Mouse (Mus musculus) forebrain, embryonic 14.5 days (tissue): Measurements from ENCODE around the gene Arhgap33. TPM values are rescaled to one million over a fixed set of nuclear protein-coding genes. Genes with fewer than 3 reads are reported as not detected.

Experiments
- ATAC-seq: fragments of 200-750 bp; cut with Nextera tagmentation; 2 replicates; pipeline ENCODE4 v1.8.0; 2017; ENCODE audit warnings: mild to moderate bottlenecking, moderate library complexity
- DNase-seq: peaks from one replicate; pipeline ENCODE4 v3.0.0-alpha.2; 2015; ENCODE audit warnings: low spot score
- H3K27ac ChIP-seq: fragments of 300-500 bp; sonication (generic); 2 replicates; pipeline ENCODE4 v1.5.1; 2014; ENCODE audit warnings: low read depth, mild to moderate bottlenecking, control low read depth, low read length, moderate library complexity
- H3K27me3 ChIP-seq: fragments of 300-500 bp; sonication (generic); replicated peaks from 2 replicates; pipeline ENCODE4 v1.6.1; 2014; ENCODE audit warnings: low read length, control low read depth, mixed read lengths; ENCODE audit not compliant: control insufficient read depth, insufficient read depth
- H3K36me3 ChIP-seq: fragments of 300-500 bp; sonication (generic); 2 replicates; pipeline ENCODE4 v1.6.1; 2014; ENCODE audit warnings: low read length, control low read depth; ENCODE audit not compliant: control insufficient read depth, insufficient read depth
- H3K4me1 ChIP-seq: fragments of 300-500 bp; sonication (generic); 2 replicates; pipeline ENCODE4 v1.6.1; 2014; ENCODE audit warnings: antibody characterized with exemption, low read length, control low read depth; ENCODE audit not compliant: control insufficient read depth, insufficient read depth
- H3K4me2 ChIP-seq: fragments of 300-500 bp; sonication (generic); 2 replicates; pipeline ENCODE4 v1.6.1; 2014; ENCODE audit warnings: mild to moderate bottlenecking, control low read depth, low read length
- H3K4me3 ChIP-seq: fragments of 300-500 bp; sonication (generic); 2 replicates; pipeline ENCODE4 v1.5.1; 2014; ENCODE audit warnings: low read depth, low read length, control low read depth
- H3K9ac ChIP-seq: fragments of 300-500 bp; sonication (generic); 2 replicates; pipeline ENCODE4 v1.6.1; 2014; ENCODE audit warnings: mild to moderate bottlenecking, low read length, control low read depth, moderate library complexity
- H3K9me3 ChIP-seq: fragments of 300-500 bp; sonication (generic); replicated peaks from 2 replicates; pipeline ENCODE4 v1.6.1; 2016; ENCODE audit warnings: low read length, control low read depth, mixed read lengths; ENCODE audit not compliant: control insufficient read depth
- WGBS: fragments of 180-500 bp; shearing (Covaris S2); extraction: QIAGEN DNeasy Blood & Tissue Kit; methylation state at CpG from one replicate; pipeline ENCODE4 v1.1.7; 2014; 5-methylcytosine and 5-hydroxymethylcytosine counted together
- polyA plus RNA-seq: library from polyadenylated mRNA; unstranded; fragments of >200 nt; fragmentation: Nextera tagmentation; extraction: Ambion mirVana; gene quantifications from 2 replicates; pipeline ENCODE4 v1.2.1, GENCODE M21; 2014

Gene Arhgap33
- polyA plus RNA-seq, 1 experiment from 2014 or later: 63.5 TPM

DNA sequence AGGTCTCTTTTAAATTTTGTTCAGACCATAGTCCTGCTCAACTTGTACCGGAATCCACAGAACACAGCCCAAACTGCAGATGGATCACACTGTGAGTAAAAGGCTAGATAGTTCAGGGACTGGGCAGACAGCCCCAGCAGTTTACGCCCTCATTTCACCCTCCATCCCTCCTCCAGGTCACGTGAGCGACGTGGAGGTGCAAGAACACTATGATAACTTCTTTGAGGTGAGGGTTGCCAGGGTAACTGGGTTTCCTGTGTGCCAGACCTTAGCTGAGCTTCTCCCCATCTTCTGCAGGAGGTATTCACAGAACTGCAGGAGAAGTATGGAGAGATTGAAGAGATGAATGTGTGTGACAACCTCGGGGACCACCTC, 29.0 kb upstream of the Arhgap33 start:
- Histone ChIP-seq H3K36me3 (peaks cover 46% of the 10 kb centered on the region), H3K4me2 (peak overlapping the region; percentile 71), H3K9me3 (no peaks in the 10 kb centered on the region), H3K9ac (peak overlapping the region; percentile 76), H3K4me1 (peaks cover 5% of the 10 kb centered on the region), H3K27me3 (no peaks in the 10 kb centered on the region), H3K27ac (0 out of 2 replicates have a peak overlapping the region, but pooled peaks have one; percentile 91), H3K4me3 (peak overlapping the region; percentile 76)
- 22% methylated on average over 6 of the region's 6 CpGs for WGBS
- DNase-seq (no peak), ATAC-seq (no peak)

DNA sequence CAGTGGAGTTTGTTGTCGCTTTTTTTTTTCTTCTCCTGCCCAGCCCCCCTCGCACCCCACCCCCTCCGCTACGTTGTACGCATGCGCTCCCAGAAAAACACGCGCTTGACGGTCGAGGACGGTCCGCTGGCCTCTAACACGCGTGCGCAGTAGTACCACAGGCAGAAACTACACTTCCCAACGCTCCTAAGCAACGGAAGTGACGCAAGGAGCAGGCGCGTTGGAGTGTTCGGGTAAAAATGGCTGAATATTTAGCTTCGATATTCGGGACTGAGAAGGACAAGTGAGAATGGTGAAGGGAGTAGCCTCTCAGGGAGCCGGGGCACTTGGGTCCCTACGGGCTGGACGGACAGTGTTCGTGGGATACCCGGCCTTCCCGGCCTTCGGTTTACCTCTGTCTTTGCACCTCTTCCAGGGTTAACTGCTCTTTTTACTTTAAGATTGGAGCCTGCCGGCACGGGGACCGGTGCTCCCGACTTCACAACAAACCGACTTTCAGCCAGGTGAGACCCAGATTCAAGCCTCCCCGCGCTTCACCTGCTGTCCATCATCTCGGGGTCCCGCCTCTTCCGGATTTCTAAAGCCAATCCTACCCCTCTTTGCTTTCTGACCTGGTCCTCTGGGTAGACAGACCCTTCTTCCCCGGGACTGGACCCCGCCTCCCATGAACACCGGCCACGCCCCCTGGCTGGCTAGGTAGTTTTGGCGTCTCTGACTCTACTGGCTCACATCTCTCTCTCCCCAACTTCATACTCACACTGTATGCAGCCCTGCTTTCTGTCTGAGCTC, 28.5 kb upstream of the Arhgap33 start, which contains the start of the genes U2af1l4, Gm49396 and Psenen:
Gene U2af1l4, plus strand, starts transcription at position 185 of the 789 bp plus-strand sequence.
Gene Gm49396, plus strand, starts transcription at position 228 of the 789 bp plus-strand sequence.
Gene Psenen, minus strand, starts transcription at position 511 of the 789 bp plus-strand sequence.
- Histone ChIP-seq H3K4me2 (peak within 1 kb of the TSS; percentile 79), H3K4me1 (peaks cover 11% of the 10 kb centered on the region), H3K36me3 (peaks cover 40% of the 10 kb centered on the region), H3K27ac (peak within 1 kb of the TSS; percentile 91), H3K27me3 (no peaks in the 10 kb centered on the region), H3K9me3 (no peaks in the 10 kb centered on the region), H3K4me3 (peak within 1 kb of the TSS; percentile 76), H3K9ac (peak within 1 kb of the TSS; percentile 76)
- under 1% methylated on average over 45 of the region's 45 CpGs for WGBS
- ATAC-seq: peak; percentile 90
- DNase-seq: peak; percentile 100

DNA sequence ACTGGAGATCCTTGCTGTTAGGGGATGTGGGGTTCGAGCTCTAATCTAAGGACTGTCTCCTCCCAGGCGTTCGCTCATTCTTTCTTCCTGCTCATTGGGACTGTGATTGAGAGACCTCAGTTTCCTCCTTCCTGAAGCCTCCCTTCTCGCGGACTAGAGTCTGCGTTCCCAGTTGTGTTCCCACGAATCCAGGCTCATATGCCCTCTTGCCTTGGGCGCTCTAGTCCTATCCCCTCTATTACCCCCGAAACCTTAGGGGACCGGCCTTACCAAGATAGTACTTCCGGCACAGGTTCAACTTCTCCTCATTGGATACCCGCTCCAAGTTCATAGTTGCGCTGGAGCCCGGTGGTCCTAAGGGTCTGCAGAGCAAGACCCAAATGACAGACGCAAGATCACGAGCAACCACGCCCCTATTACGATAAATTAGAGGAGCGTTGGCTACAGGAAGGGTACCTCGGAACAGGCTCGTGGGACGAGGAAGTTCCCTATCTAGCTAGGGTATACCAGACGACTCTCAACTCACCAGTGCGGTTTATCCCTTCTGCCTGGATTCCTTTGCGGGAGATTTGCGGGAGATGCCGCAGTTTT, 27.8 kb upstream of the Arhgap33 start:
- ATAC-seq: peak; percentile 11
- 1% methylated on average over 27 of the region's 27 CpGs for WGBS
- Histone ChIP-seq H3K36me3 (peaks cover 35% of the 10 kb centered on the region), H3K9ac (peak overlapping the region; percentile 61), H3K4me1 (peaks cover 13% of the 10 kb centered on the region), H3K4me3 (peak overlapping the region; percentile 76), H3K27me3 (no peaks in the 10 kb centered on the region), H3K9me3 (no peaks in the 10 kb centered on the region), H3K4me2 (peak overlapping the region; percentile 79), H3K27ac (no peak overlapping the region)
- DNase-seq: peak; percentile 20

DNA sequence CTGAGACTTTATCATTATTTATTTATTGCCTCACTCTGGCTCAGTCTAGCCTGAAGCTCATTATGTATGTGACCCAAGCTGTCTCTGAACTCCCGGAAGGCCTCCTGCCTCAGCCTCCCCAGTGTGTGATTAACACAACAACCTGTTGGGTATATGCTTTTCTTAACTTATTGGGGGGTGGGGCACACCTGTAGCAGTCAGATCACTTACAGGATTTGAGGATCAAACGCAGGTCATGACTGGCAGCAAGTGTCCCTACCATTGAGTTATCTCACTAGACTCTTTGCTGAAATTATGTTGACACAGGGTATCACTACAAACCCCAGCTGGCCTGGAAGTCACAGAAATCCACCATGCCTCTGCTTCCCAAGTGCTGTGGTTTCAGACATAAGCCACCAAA, 25.4 kb upstream of the Arhgap33 start:
- H3K4me3 ChIP-seq: no peak overlapping the region
- no peak for DNase-seq
- no peaks in the 10 kb centered on the region for H3K27me3 ChIP-seq
- WGBS: 69% methylated on average over 2 of the region's 2 CpGs
- peaks cover 13% of the 10 kb centered on the region for H3K4me1 ChIP-seq
- H3K9me3 ChIP-seq: no peaks in the 10 kb centered on the region
- no peak overlapping the region for H3K9ac ChIP-seq
- H3K4me2 ChIP-seq: no peak overlapping the region
- no peak overlapping the region for H3K27ac ChIP-seq
- peaks cover 34% of the 10 kb centered on the region for H3K36me3 ChIP-seq
- no peak for ATAC-seq

DNA sequence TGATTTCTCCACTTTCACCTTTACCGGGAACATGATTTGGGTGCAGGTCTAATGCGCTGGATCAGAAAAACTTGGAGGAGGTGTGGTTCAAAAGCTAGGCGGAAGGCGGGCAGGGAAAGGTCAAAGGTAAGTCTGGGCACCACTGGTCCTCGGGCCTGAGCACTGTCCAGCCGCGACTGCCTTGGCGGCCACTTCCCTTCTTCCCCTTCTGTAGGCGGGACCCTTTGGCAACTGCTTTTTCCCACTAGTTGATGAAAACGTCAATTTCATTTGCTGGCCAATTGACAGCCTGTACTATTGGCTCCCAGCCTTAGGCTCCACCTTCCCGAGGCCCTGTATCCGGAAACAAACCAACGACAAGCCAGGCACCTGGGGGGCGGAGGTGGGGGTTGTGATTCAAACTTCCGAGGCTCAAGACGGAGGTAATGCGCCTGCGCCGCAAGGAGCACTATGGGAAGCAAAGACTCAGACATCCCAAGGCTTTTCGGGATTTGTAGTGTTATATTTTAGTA, 24.6 kb upstream of the Arhgap33 start, which contains the start of gene Lin37:
Gene Lin37, minus strand, starts transcription at position 396 of the 512 bp plus-strand sequence.
- ATAC-seq: peak; percentile 88
- Histone ChIP-seq H3K4me2 (peak within 1 kb of the TSS; percentile 98), H3K36me3 (peaks cover 34% of the 10 kb centered on the region)

DNA sequence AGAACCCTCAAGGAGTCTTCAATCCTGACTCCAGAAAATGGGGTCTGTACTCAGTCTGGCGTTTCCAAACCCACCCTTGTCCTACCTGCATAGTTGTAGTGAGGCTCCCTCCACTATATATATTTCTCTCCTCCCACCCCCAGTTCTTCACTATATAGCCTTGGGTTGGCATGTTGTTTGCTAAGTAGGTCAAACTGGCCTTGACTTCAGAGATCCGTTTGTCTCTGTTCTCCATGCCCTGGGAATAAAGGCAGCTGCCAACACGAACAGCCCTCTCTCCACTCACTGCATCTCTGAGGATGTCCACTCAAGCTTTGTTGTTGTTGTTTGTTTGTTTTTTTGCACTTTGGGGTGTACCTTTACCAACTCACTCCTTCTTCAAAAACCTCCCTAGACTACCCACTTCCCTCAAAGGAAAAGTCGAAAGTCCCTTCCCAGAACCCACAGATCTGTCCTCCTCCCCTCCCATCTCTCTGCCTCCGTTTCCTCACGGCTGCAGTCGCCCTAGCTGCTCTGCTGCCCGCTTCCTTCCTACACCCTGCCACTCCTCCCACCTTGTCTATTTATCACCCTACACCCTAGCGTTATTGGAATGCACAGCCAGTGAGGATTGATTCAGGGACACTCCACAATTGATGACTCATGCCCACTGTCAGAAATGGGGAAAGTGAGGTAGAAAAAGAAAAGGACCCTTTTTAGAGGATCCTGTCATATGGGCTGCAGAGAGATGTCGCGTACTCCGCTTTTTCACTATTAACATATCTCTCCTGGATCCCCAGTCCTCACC, 24.0 kb upstream of the Arhgap33 start:
- H3K9ac ChIP-seq: peak overlapping the region; percentile 77
- ATAC-seq (no peak), DNase-seq (no peak)
- peaks cover 39% of the 10 kb centered on the region for H3K36me3 ChIP-seq
- H3K4me3 ChIP-seq: peak overlapping the region; percentile 62
- H3K27ac ChIP-seq: no peak overlapping the region; the same call in 1 of the 2 replicates
- no peaks in the 10 kb centered on the region for H3K27me3 ChIP-seq
- H3K9me3 ChIP-seq: no peaks in the 10 kb centered on the region
- 16% methylated on average over 12 of the region's 12 CpGs for WGBS
- peak overlapping the region; percentile 98 for H3K4me2 ChIP-seq
- peaks cover 12% of the 10 kb centered on the region for H3K4me1 ChIP-seq

More for the DNA sequence above, 24.6 kb upstream of the Arhgap33 start, which contains the start of gene Lin37:
- no peaks in the 10 kb centered on the region for H3K9me3 ChIP-seq
- H3K4me3 ChIP-seq: peak within 1 kb of the TSS; percentile 62
- no peak within 1 kb of the TSS; the same call in 1 of the 2 replicates for H3K27ac ChIP-seq
- H3K4me1 ChIP-seq: peaks cover 13% of the 10 kb centered on the region
- peak; percentile 99 for DNase-seq
- under 1% methylated on average over 20 of the region's 20 CpGs for WGBS
- peak within 1 kb of the TSS; percentile 77 for H3K9ac ChIP-seq
- H3K27me3 ChIP-seq: no peaks in the 10 kb centered on the region

DNA sequence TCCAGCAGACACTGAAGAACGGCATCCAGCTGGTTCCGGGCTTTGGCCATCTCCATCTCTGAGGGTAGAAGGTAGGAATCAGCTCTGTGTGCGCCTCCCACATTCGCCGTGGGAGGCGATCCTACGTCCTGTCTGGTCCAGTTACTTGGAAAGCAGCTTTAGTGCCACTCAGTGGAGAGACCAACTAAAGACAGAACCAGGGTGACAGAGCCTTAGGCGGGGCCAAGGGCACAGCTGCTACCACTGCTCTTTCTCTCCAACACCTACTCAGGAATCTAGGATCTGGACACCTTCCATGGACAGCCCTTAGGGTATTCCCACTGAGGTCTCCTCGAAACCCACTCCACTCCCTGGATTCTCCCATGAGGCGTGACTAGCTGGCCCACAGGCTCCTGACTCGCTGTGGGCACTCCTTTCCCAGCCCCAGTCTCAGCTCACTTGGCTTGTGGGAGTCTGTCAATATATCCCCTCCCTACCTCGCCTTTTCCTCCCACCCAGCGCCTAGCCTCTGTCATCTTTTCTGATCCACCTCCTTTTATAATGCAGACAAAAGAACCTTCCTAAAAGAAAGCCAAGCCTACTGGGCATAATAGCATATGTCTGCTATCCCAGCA, 23.1 kb upstream of the Arhgap33 start:
- Histone ChIP-seq H3K4me1 (peaks cover 16% of the 10 kb centered on the region), H3K9me3 (no peaks in the 10 kb centered on the region), H3K9ac (peak overlapping the region; percentile 17; the same call in 1 of the 2 replicates), H3K27me3 (no peaks in the 10 kb centered on the region), H3K4me3 (no peak overlapping the region), H3K4me2 (peak overlapping the region; percentile 98; the same call in 1 of the 2 replicates), H3K27ac (no peak overlapping the region), H3K36me3 (peaks cover 39% of the 10 kb centered on the region)
- 90% methylated on average over 13 of the region's 13 CpGs for WGBS
- no peak for ATAC-seq
- DNase-seq: no peak
